Mouse (Mus musculus) lung, postnatal 0 days (tissue): ENCODE data around the gene Mcoln1.

Experiments
- CTCF ChIP-seq: IDR thresholded peaks from 2 replicates; pipeline ENCODE4 v1.5.1; 2016; ENCODE audit warnings: antibody characterized with exemption, mild to moderate bottlenecking
- EP300 ChIP-seq: IDR thresholded peaks from 2 replicates; pipeline ENCODE4 v1.6.1; 2016; ENCODE audit warnings: antibody characterized with exemption, mild to moderate bottlenecking, control low read depth

GRCm38 (mm10) chr8:3493845-3494208 lies 6.4 kb upstream of the Mcoln1 start:
- TF ChIP-seq CTCF (no peak), EP300 (no peak)
